Mouse (Mus musculus) E14TG2a.4 (cell line): ENCODE measurements around the gene Gpr146.

Experiments used
- CTCF ChIP-seq: conservative IDR thresholded peaks from 2 replicates; pipeline ENCODE4 v1.5.1; 2014; ENCODE audit warnings: low read length
- POU5F1 ChIP-seq: IDR thresholded peaks from 2 replicates; pipeline ENCODE4 v1.6.1; 2014; ENCODE audit warnings: low read length, borderline replicate concordance

GRCm38 (mm10) chr5:139437769-139438168 is 60.3 kb downstream of the Gpr146 start:
- TF ChIP-seq CTCF (no peak), POU5F1 (no peak)
